Mouse (Mus musculus) common myeloid progenitor, adult 5-6 weeks (primary cell): ENCODE measurements at regions not wholly inside any gene's neighbourhood (a gene's known extent, or its start where the extent isn't known, plus 50 kb on each side); places are given as distances from the start of the nearest gene placed in this dataset.

Experiments used
- ATAC-seq: replicated peaks from 2 replicates; pipeline ENCODE4 v1.8.0; 2016; ENCODE audit warnings: low read depth, mild to moderate bottlenecking, moderate TSS enrichment, inconsistent platforms; ENCODE audit not compliant: poor library complexity, severe bottlenecking

DNA sequence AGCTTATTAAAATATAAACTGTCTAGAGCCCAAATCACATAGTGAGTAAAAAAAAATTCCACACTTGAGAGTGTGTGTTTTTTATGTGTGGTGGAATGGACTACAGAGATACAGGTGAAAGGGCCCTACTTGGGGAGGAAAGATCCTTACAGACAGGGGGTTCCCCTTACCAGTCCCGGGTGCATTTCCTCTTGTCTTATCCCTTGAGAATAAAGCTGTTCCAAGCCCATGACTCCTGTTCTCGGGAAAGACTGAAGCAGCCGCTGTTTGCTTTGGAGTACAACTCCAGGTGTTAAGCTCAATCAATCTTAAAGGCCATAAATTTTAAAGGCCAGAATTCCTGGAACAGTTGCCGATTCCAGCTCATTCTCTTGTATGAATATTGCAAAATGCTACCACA lies 108.4 kb downstream of the Magee1 start:
- no peak for ATAC-seq

DNA sequence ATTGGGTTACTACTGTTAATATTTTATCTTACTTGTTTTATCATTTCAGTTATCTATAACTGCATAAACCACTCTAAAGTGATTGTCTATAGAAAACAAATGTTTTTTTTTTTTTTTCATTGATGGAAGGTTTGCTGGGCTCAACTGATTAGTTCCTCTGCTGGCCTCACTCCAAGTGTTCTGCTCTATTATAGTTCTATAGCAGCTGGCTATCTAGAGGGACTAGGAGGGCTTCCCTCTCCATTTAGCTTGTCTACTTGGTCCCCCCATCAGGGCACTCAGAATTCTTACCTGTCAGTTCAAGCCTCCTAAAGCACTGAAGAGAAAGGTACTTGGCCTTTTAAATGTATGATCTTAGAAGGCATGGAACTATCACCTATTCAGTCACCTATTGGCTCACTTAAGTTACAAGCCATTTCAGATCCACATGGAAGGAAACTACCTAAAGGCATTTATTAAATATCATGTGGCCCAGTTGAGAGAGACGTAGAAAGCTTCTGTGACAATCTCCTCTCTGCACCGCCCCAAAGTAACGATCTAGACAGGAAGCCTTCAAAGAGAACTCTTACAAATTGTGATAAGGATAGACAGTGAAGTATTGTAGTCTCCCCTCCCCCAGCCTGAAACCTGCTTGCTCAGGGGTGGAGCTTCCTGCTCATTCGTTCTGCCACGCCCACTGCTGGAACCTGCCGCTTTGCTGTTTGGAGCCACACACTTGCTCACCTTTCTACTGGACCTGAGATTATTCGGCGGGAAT lies 117.0 kb downstream of the Magee1 start:
- ATAC-seq = peak; percentile 63; the same call in 1 of the 2 replicates
